Mouse (Mus musculus) liver, embryonic 15.5 days (tissue): Measurements from ENCODE around the gene Fgfr3. TPM values are rescaled to one million over a fixed set of nuclear protein-coding genes. Genes with fewer than 3 reads are reported as not detected.

ENCODE experiments used
- ATAC-seq: fragments of 200-750 bp; cut with Nextera tagmentation; 2 replicates; pipeline ENCODE4 v1.8.0; 2017; ENCODE audit warnings: moderate number of reproducible peaks, mild to moderate bottlenecking, moderate library complexity; ENCODE audit not compliant: insufficient read depth
- H3K27ac ChIP-seq: fragments of 300-500 bp; sonication (generic); replicated peaks from 2 replicates; pipeline ENCODE4 v1.5.1; 2015; ENCODE audit warnings: mild to moderate bottlenecking, inconsistent platforms
- H3K27me3 ChIP-seq: fragments of 300-500 bp; sonication (generic); 2 replicates; pipeline ENCODE4 v1.6.1; 2015; ENCODE audit warnings: mild to moderate bottlenecking, inconsistent platforms
- H3K36me3 ChIP-seq: fragments of 300-500 bp; sonication (generic); replicated peaks from 2 replicates; pipeline ENCODE4 v1.6.1; 2015; ENCODE audit warnings: moderate library complexity, mild to moderate bottlenecking, inconsistent platforms
- H3K4me1 ChIP-seq: fragments of 300-500 bp; sonication (generic); replicated peaks from 2 replicates; pipeline ENCODE4 v1.6.1; 2015; ENCODE audit warnings: inconsistent platforms
- H3K4me2 ChIP-seq: fragments of 300-500 bp; sonication (generic); 2 replicates; pipeline ENCODE4 v1.6.1; 2015; ENCODE audit warnings: moderate library complexity, mild to moderate bottlenecking, inconsistent platforms
- H3K4me3 ChIP-seq: fragments of 300-500 bp; sonication (generic); replicated peaks from 2 replicates; pipeline ENCODE4 v1.5.1; 2015; ENCODE audit warnings: mild to moderate bottlenecking, inconsistent platforms
- H3K9ac ChIP-seq: fragments of 300-500 bp; sonication (generic); 2 replicates; pipeline ENCODE4 v1.6.1; 2015; ENCODE audit warnings: moderate library complexity, mild to moderate bottlenecking, inconsistent platforms
- H3K9me3 ChIP-seq: fragments of 300-500 bp; sonication (generic); replicated peaks from 2 replicates; pipeline ENCODE4 v1.6.1; 2016; ENCODE audit warnings: inconsistent platforms
- WGBS: fragments of 180-500 bp; shearing (Covaris S2); methylation state at CpG from one replicate; pipeline ENCODE4 v1.1.7; 2015; ENCODE audit warnings: mixed read lengths; ENCODE audit not compliant: insufficient replicate concordance; 5-methylcytosine and 5-hydroxymethylcytosine counted together
- polyA plus RNA-seq: library from polyadenylated mRNA; unstranded; fragments of >200 nt; fragmentation: Nextera tagmentation; extraction: Ambion mirVana; gene quantifications from 2 replicates; pipeline ENCODE4 v1.2.1, GENCODE M21; 2015

Gene Fgfr3
- polyA plus RNA-seq, 1 experiment from 2014 or later = 2.7 TPM

DNA sequence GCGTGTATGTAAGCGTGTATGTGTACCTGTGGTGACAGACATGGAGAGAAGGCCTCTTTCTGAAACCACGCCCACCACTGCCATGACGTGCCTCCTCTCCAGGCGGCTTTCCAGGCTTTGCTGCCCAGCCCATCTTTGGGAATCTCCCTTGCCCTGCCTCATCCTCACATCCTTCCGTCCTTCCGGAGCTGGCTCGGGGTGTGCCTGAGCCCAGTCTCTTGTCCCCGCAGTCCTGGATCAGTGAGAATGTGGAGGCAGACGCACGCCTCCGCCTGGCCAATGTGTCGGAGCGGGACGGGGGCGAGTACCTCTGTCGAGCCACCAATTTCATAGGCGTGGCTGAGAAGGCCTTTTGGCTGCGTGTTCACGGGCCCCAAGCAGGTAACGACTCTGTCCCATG, 9.6 kb downstream of the Fgfr3 start:
- 70% methylated on average over 21 of the region's 21 CpGs for WGBS
- H3K4me1 ChIP-seq = peaks cover 4% of the 10 kb centered on the region; the same call in 1 of the 2 replicates

GRCm38 (mm10) chr5:33733837-33734236, 12.4 kb downstream of the Fgfr3 start:
- WGBS = 77% methylated on average over 12 of the region's 12 CpGs
- Histone ChIP-seq H3K27me3 (no peaks in the 10 kb centered on the region), H3K27ac (no peak overlapping the region), H3K4me3 (no peak overlapping the region), H3K4me2 (no peak overlapping the region), H3K4me1 (no peaks in the 10 kb centered on the region), H3K9ac (no peak overlapping the region), H3K36me3 (peaks cover 11% of the 10 kb centered on the region; the same call in 1 of the 2 replicates), H3K9me3 (no peaks in the 10 kb centered on the region)
- ATAC-seq = no peak

More for the DNA sequence above, 9.6 kb downstream of the Fgfr3 start:
- H3K9ac ChIP-seq = no peak overlapping the region
- H3K27ac ChIP-seq = no peak overlapping the region
- no peak overlapping the region for H3K4me3 ChIP-seq
- H3K4me2 ChIP-seq = no peak overlapping the region
- ATAC-seq = no peak
- no peaks in the 10 kb centered on the region for H3K9me3 ChIP-seq
- H3K36me3 ChIP-seq = peaks cover 11% of the 10 kb centered on the region; the same call in 1 of the 2 replicates
- peaks cover 12% of the 10 kb centered on the region for H3K27me3 ChIP-seq

DNA sequence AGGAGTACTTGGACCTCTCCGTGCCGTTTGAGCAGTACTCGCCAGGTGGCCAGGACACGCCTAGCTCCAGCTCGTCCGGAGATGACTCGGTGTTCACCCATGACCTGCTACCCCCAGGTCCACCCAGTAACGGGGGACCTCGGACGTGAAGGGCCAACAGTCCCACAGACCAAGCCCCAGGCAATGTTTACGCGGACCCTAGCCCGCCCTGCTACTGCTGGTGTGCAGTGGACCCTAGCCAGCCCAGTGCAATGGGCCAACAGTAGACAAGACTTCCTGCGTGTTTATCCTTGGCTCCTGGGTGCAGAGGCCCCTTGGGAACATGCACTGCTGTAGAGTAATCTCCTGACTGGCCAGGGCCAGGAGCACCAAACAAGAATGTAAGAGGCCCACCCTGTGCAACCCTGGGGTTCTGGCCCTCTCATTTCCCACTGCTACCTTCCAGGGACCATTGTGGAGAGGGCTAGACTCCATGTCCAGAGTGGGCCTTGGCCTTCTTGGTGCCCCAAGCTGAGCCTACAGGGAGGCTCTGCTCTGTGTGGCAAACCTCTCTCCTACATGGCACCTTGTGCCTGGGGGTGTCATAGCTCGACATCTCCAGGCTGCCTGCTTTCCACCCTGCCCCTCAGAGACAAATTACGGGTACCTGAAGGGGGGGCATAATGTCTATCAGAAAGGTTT, 14.1 kb downstream of the Fgfr3 start:
- Histone ChIP-seq H3K27ac (no peak overlapping the region), H3K36me3 (peaks cover 6% of the 10 kb centered on the region; the same call in 1 of the 2 replicates), H3K9ac (no peak overlapping the region), H3K4me1 (no peaks in the 10 kb centered on the region; the same call in 1 of the 2 replicates), H3K9me3 (no peaks in the 10 kb centered on the region), H3K27me3 (no peaks in the 10 kb centered on the region), H3K4me2 (no peak overlapping the region), H3K4me3 (no peak overlapping the region)
- 80% methylated on average over 16 of the region's 16 CpGs for WGBS
- no peak for ATAC-seq

- WGBS = 71% methylated on average over 9 of the region's 9 CpGs
- Histone ChIP-seq H3K4me3 (no peak overlapping the region), H3K9me3 (no peaks in the 10 kb centered on the region), H3K9ac (no peak overlapping the region), H3K27me3 (no peaks in the 10 kb centered on the region), H3K4me1 (no peaks in the 10 kb centered on the region; the same call in 1 of the 2 replicates), H3K4me2 (no peak overlapping the region), H3K27ac (no peak overlapping the region), H3K36me3 (peaks cover 1% of the 10 kb centered on the region; the same call in 1 of the 2 replicates)
- ATAC-seq = no peak
Observed at GRCm38 (mm10) chr5:33736230-33736629, 14.8 kb downstream of the Fgfr3 start.

- no peaks in the 10 kb centered on the region for H3K9me3 ChIP-seq
- no peak overlapping the region for H3K4me3 ChIP-seq
- 21% methylated on average over 7 of the region's 7 CpGs for WGBS
- no peaks in the 10 kb centered on the region for H3K27me3 ChIP-seq
- H3K27ac ChIP-seq = no peak overlapping the region
- H3K9ac ChIP-seq = no peak overlapping the region
- H3K4me1 ChIP-seq = no peaks in the 10 kb centered on the region; the same call in 1 of the 2 replicates
- H3K36me3 ChIP-seq = peaks cover under 1% of the 10 kb centered on the region
- H3K4me2 ChIP-seq = no peak overlapping the region
- no peak for ATAC-seq
Observed at GRCm38 (mm10) chr5:33737903-33738321, 16.4 kb downstream of the Fgfr3 start.

DNA sequence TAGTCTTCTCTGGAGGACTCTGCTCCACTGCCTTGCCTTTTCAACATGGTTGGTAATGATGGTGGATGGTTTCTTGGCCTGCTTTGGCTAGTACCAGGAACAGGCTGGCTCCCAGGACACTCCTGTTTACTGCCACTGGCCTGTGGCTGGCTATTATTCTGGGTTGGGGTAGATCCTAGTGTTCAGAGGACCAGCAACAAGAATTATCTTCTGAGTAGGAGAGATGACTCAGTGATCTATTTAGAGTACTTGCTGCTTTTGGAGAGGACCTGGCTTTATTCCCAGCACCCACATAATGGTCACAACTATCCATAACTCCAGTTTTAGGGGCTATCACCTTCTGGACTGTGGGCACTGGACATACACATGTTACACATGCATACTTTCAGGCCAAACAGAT, 16.9 kb downstream of the Fgfr3 start:
- Histone ChIP-seq H3K27me3 (no peaks in the 10 kb centered on the region), H3K4me2 (no peak overlapping the region), H3K9ac (no peak overlapping the region), H3K4me3 (no peak overlapping the region), H3K4me1 (no peaks in the 10 kb centered on the region; the same call in 1 of the 2 replicates), H3K27ac (no peak overlapping the region), H3K36me3 (peaks cover 4% of the 10 kb centered on the region), H3K9me3 (no peaks in the 10 kb centered on the region)
- no peak for ATAC-seq

- peak; percentile 83 for ATAC-seq
Observed at GRCm38 (mm10) chr5:33740548-33740947, 19.1 kb downstream of the Fgfr3 start.

DNA sequence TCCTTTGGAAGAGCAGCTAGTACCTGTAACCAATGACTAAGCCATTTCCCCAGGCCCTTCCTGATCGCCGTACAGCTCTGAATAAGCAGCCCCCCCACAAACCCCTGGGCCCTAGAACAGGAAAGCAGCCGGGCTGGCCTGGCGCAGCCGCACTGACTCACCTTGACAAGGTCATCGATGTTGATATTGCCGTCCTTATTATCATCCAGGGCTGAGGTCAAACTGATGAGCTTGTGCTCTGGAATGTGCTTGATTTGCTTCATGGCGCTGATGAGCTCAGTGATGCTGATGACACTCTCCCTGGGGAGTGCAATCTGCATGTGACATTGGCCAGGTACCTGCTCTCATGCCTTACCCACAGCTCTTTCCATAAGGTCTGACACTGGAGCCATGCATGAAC, 22.0 kb downstream of the Fgfr3 start:
- H3K27me3 ChIP-seq = no peaks in the 10 kb centered on the region
- no peak overlapping the region for H3K9ac ChIP-seq
- H3K4me1 ChIP-seq = no peaks in the 10 kb centered on the region; the same call in 1 of the 2 replicates
- no peak for ATAC-seq
- H3K27ac ChIP-seq = no peak overlapping the region
- peaks cover 47% of the 10 kb centered on the region for H3K36me3 ChIP-seq
- H3K4me2 ChIP-seq = no peak overlapping the region
- WGBS = 87% methylated on average over 8 of the region's 8 CpGs
- no peaks in the 10 kb centered on the region for H3K9me3 ChIP-seq
- no peak overlapping the region for H3K4me3 ChIP-seq

More at GRCm38 (mm10) chr5:33740548-33740947, 19.1 kb downstream of the Fgfr3 start:
- no peaks in the 10 kb centered on the region for H3K27me3 ChIP-seq
- no peaks in the 10 kb centered on the region for H3K9me3 ChIP-seq
- H3K4me2 ChIP-seq = no peak overlapping the region
- H3K27ac ChIP-seq = peak overlapping the region; percentile 48; the same call in 1 of the 2 replicates
- H3K4me1 ChIP-seq = no peaks in the 10 kb centered on the region; the same call in 1 of the 2 replicates
- no peak overlapping the region for H3K9ac ChIP-seq
- H3K36me3 ChIP-seq = peaks cover 21% of the 10 kb centered on the region
- no peak overlapping the region for H3K4me3 ChIP-seq
- 60% methylated on average over 4 of the region's 4 CpGs for WGBS

GRCm38 (mm10) chr5:33777195-33777594, 55.7 kb downstream of the Fgfr3 start:
- Histone ChIP-seq H3K27me3 (no peaks in the 10 kb centered on the region), H3K36me3 (peaks cover 11% of the 10 kb centered on the region; the same call in 1 of the 2 replicates), H3K9ac (no peak overlapping the region), H3K4me1 (peaks cover 22% of the 10 kb centered on the region), H3K27ac (no peak overlapping the region), H3K4me3 (no peak overlapping the region), H3K9me3 (no peaks in the 10 kb centered on the region), H3K4me2 (no peak overlapping the region)
- no peak for ATAC-seq

DNA sequence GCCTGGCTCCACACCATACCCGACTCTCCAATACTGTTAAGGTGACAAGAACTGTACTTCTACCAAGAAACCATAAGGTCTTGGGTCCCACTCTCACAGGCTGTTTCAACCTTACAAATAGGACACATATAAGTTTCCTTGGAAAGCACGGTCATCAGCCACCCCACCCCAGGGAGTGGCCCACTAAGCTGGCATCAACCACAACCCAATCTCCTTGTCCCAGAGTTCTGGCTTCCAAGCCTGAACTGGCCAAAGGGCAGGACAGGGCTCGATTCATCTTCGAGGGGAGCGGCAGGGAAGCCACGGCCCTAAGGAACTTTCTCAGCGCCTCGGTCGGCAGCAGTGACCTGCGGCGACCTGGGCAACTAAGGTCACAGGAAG, 60.5 kb downstream of the Fgfr3 start:
- Histone ChIP-seq H3K27ac (peak overlapping the region; percentile 76), H3K9me3 (no peaks in the 10 kb centered on the region), H3K4me3 (peak overlapping the region; percentile 93), H3K4me2 (peak overlapping the region; percentile 91), H3K27me3 (no peaks in the 10 kb centered on the region), H3K9ac (peak overlapping the region; percentile 82), H3K4me1 (peaks cover 35% of the 10 kb centered on the region), H3K36me3 (peaks cover 1% of the 10 kb centered on the region; the same call in 1 of the 2 replicates)
- ATAC-seq = peak; percentile 32; the same call in 1 of the 2 replicates
- 2% methylated on average over 11 of the region's 11 CpGs for WGBS

- peak within 1 kb of the TSS; percentile 76 for H3K27ac ChIP-seq
- peak within 1 kb of the TSS; percentile 82 for H3K9ac ChIP-seq
- peak within 1 kb of the TSS; percentile 91 for H3K4me2 ChIP-seq
- H3K27me3 ChIP-seq = no peaks in the 10 kb centered on the region
- no peaks in the 10 kb centered on the region; the same call in 1 of the 2 replicates for H3K36me3 ChIP-seq
- peak within 1 kb of the TSS; percentile 93 for H3K4me3 ChIP-seq
- under 1% methylated on average over 65 of the region's 65 CpGs for WGBS
- peaks cover 35% of the 10 kb centered on the region for H3K4me1 ChIP-seq
- peak; percentile 99 for ATAC-seq
- H3K9me3 ChIP-seq = no peaks in the 10 kb centered on the region
Observed at GRCm38 (mm10) chr5:33782345-33782998, 61.0 kb downstream of the Fgfr3 start, which contains the start of gene Letm1. TSS of gene Letm1 (minus strand) at chr5:33782817.
